Mouse (Mus musculus): ENCODE data around the gene Selenom.

Gene Selenom

GRCm38 (mm10) chr11:3514529-3515054, at the start of gene Selenom:
TSS of gene Selenom (plus strand) at chr11:3514684.
- peak; percentile 74 to 83 for DNase-seq (ENCODE audit: low spot score in 2 of 2)

GRCm38 (mm10) chr11:3471448-3471850, 43.0 kb upstream of the Selenom start:
- DNase-seq (ENCODE audit: low spot score in 2 of 2) = no peak

- DNase-seq (ENCODE audit: low spot score in 2 of 2) = peak; percentile 61 to 85
Observed at GRCm38 (mm10) chr11:3472484-3472883, 42.0 kb upstream of the Selenom start.

- no peak for DNase-seq (ENCODE audit: low spot score in 2 of 2)
Observed at GRCm38 (mm10) chr11:3474480-3475115, 39.9 kb upstream of the Selenom start.

- no peak for DNase-seq (ENCODE audit: low spot score in 2 of 2)
Observed at GRCm38 (mm10) chr11:3475489-3475888, 39.0 kb upstream of the Selenom start.

GRCm38 (mm10) chr11:3483980-3484642, 30.4 kb upstream of the Selenom start:
- no peak for DNase-seq (ENCODE audit: low spot score in 2 of 2)

GRCm38 (mm10) chr11:3486349-3486748, 28.1 kb upstream of the Selenom start:
- DNase-seq (ENCODE audit: low spot score in 2 of 2) = no peak

GRCm38 (mm10) chr11:3487952-3488570, 26.4 kb upstream of the Selenom start, which contains the start of gene Pla2g3:
TSS of gene Pla2g3 (plus strand) at chr11:3488284.
- DNase-seq (ENCODE audit: low spot score in 2 of 2) = no peak

- no peak for DNase-seq (ENCODE audit: low spot score in 2 of 2)
Observed at GRCm38 (mm10) chr11:3489036-3489435, 25.4 kb upstream of the Selenom start.

- no peak for DNase-seq (ENCODE audit: low spot score in 2 of 2)
Observed at GRCm38 (mm10) chr11:3492748-3493147, 21.7 kb upstream of the Selenom start.

GRCm38 (mm10) chr11:3494857-3495256, 19.6 kb upstream of the Selenom start:
- no peak for DNase-seq (ENCODE audit: low spot score in 2 of 2)

- DNase-seq (ENCODE audit: low spot score in 2 of 2) = no peak
Observed at GRCm38 (mm10) chr11:3495496-3495895, 19.0 kb upstream of the Selenom start.

GRCm38 (mm10) chr11:3496756-3497155, 17.7 kb upstream of the Selenom start:
- no peak for DNase-seq (ENCODE audit: low spot score in 2 of 2)

GRCm38 (mm10) chr11:3497296-3497695, 17.2 kb upstream of the Selenom start:
- DNase-seq (ENCODE audit: low spot score in 2 of 2) = no peak

GRCm38 (mm10) chr11:3502057-3502456, 12.4 kb upstream of the Selenom start:
- no peak for DNase-seq (ENCODE audit: low spot score in 2 of 2)

GRCm38 (mm10) chr11:3502459-3503072, 11.9 kb upstream of the Selenom start:
- no peak for DNase-seq (ENCODE audit: low spot score in 2 of 2)

GRCm38 (mm10) chr11:3503755-3504693, 10.5 kb upstream of the Selenom start:
- DNase-seq (ENCODE audit: low spot score in 2 of 2) = no peak

GRCm38 (mm10) chr11:3508226-3508625, 6.3 kb upstream of the Selenom start:
- DNase-seq (ENCODE audit: low spot score in 2 of 2) = no peak

- DNase-seq (ENCODE audit: low spot score in 2 of 2) = no peak
Observed at GRCm38 (mm10) chr11:3509181-3510085, 5.1 kb upstream of the Selenom start.

- no peak for DNase-seq (ENCODE audit: low spot score in 2 of 2)
Observed at GRCm38 (mm10) chr11:3510321-3510720, 4.2 kb upstream of the Selenom start.
